Mouse (Mus musculus) lung, adult 18-20 months (tissue): ENCODE results near the gene Smc2.
A peak's percentile ranks its signal among the peaks of the same experiment; 100 is the strongest.
"Not testable (repeated sequence)": the region's sequence is repeated elsewhere in the genome, so short reads cannot be mapped to it uniquely, and the experiment has no call there.

ENCODE experiments used
- DNase-seq, 2 experiments: peaks; one replicate each; pipeline ENCODE4 v3.0.0; 2022; ENCODE audit warnings: mixed read lengths in 2 of 2

Gene Smc2

GRCm38 (mm10) chr4:52438886-52439664 is at the start of gene Smc2:
TSS of gene Smc2 (plus strand) at chr4:52439243.
- peak; percentile 91 to 95 for DNase-seq

- DNase-seq: no peak
Measured at GRCm38 (mm10) chr4:52411587-52411986, 27.5 kb upstream of the Smc2 start.

- DNase-seq: no peak
Measured at GRCm38 (mm10) chr4:52423653-52424052, 15.4 kb upstream of the Smc2 start.

GRCm38 (mm10) chr4:52429310-52430198 is 9.5 kb upstream of the Smc2 start:
- no peak for DNase-seq

- DNase-seq: not testable (repeated sequence)
Measured at GRCm38 (mm10) chr4:52435551-52435950, 3.5 kb upstream of the Smc2 start.

GRCm38 (mm10) chr4:52438371-52438885 is 615 bp upstream of the Smc2 start:
- no peak for DNase-seq

- DNase-seq: no peak
Measured at GRCm38 (mm10) chr4:52459726-52460125, 20.7 kb downstream of the Smc2 start.

GRCm38 (mm10) chr4:52461321-52461720 is 22.3 kb downstream of the Smc2 start:
- DNase-seq: no peak

- DNase-seq: no peak
Measured at GRCm38 (mm10) chr4:52473431-52473830, 34.4 kb downstream of the Smc2 start.

GRCm38 (mm10) chr4:52487486-52487885 is 48.4 kb downstream of the Smc2 start:
- DNase-seq: no peak

GRCm38 (mm10) chr4:52497144-52497543 is 58.1 kb downstream of the Smc2 start, which contains the start of gene Vma21-ps:
TSS of gene Vma21-ps (minus strand) at chr4:52497244.
- DNase-seq: not testable (repeated sequence)

GRCm38 (mm10) chr4:52517580-52517979 is 78.5 kb downstream of the Smc2 start:
- DNase-seq: no peak

- DNase-seq: no peak
Measured at GRCm38 (mm10) chr4:52519301-52519700, 80.3 kb downstream of the Smc2 start.

GRCm38 (mm10) chr4:52526464-52526863 is 87.4 kb downstream of the Smc2 start:
- no peak for DNase-seq

- no peak for DNase-seq
Measured at GRCm38 (mm10) chr4:52530636-52531035, 91.6 kb downstream of the Smc2 start.
